Mouse (Mus musculus): ENCODE data around the gene Aplp1.

DNA sequence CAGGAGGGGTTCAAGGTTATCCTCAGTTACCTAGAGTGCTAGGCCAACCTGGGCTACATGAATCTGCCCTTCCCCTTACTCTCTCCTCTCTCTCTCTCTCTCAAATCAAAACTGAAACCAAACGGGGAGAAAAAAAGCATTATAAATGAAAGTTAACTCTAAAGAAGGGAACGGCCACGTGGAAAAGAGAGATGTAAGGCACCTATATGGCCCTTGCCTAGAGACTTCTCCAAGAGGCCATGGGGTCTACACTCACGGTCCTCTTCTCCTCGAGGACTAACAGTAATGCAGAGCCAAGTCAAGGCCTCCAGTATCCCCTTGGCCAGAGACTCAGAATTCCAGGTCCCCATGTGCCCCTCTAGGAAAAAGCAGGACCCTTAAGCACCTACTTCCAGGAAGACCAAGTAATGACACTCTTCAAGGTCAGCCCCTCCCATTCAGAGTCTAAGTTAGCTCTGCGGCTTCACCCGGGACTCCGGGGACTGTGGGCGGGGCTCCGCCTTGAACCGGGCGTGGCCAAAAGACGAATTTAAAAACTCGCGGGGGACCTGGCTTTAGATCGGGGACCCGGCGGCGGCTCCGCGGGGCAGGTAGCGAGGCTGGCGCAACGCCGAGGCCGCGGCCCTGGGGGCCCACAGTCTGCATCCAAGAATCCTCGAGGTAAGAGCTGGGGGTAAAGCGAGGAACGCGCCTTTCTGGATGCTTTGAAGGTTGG lies 24.0 kb downstream of the Aplp1 start, which contains the start of gene Nfkbid:
- no peak for TF ChIP-seq CTCF (IDR thresholded peaks at IDR 0.05; ENCODE audit: low read depth, low read length)
- peak; percentile 90; the same call in 1 of the 2 replicates for TF ChIP-seq POLR2A (IDR thresholded peaks at IDR 0.05; ENCODE audit: borderline replicate concordance, low read depth, low read length)
